In genomic region chr12:29530823-29531222, GRCm38 (mm10) we compare ENCODE assay signal across 16 mouse cellular contexts. TPM values are rescaled to one million over a fixed set of nuclear protein-coding genes. Genes with fewer than 3 reads are reported as not detected.
A peak's percentile ranks its signal among the peaks of the same experiment; 100 is the strongest.
DNase-seq lines count a peak whose midpoint lies in the region; ATAC-seq and TF ChIP-seq lines count a peak whose summit lies in the region.
"Had no signal": no experiment of that assay in that cellular context is flagged by ENCODE, and none has a peak within 500 bp of the region (broad histone marks: within the 10 kb centered on the region; RNA-seq: fewer than 3 reads in every experiment).

No protein-coding gene starts in this region.

- H3K27ac ChIP-seq in neural tube, embryonic 11.5 days (ENCODE audit: low read depth, low read length): peak overlapping the region; percentile 47
- peak overlapping the region; percentile 94 for H3K27ac ChIP-seq in hindbrain, embryonic 12.5 days
- H3K27ac ChIP-seq in midbrain, embryonic 13.5 days: peak overlapping the region; percentile 97
- H3K27ac ChIP-seq in olfactory bulb, adult 2 months (ENCODE audit: insufficient read depth, low read depth, low read length): peak overlapping the region; percentile 99
- H3K27ac ChIP-seq: heart, embryonic 15.5 days; kidney, postnatal 0 days; limb, embryonic 15.5 days; stomach, embryonic 15.5 days had no signal

- no peaks in the 10 kb centered on the region for H3K27me3 ChIP-seq in neural tube, embryonic 11.5 days (ENCODE audit: control insufficient read depth, insufficient read depth, low read length)
- H3K27me3 ChIP-seq in hindbrain, embryonic 12.5 days: 0 out of 2 replicates have a peak, but pooled peaks cover 3% of the 10 kb centered on the region
- peaks cover 18% of the 10 kb centered on the region; the same call in 1 of the 2 replicates for H3K27me3 ChIP-seq in midbrain, embryonic 13.5 days

- no peak for ATAC-seq in neural tube, embryonic 11.5 days (ENCODE audit: insufficient read depth, low FRiP score, low TSS enrichment)
- no peak for ATAC-seq in hindbrain, embryonic 12.5 days (ENCODE audit: low FRiP score)
- ATAC-seq in midbrain, embryonic 13.5 days: no peak

- H3K4me2 ChIP-seq in neural tube, embryonic 11.5 days (ENCODE audit: low read depth): peak overlapping the region; percentile 30
- H3K4me2 ChIP-seq in hindbrain, embryonic 12.5 days (replicated peaks): peak overlapping the region; percentile 46
- peak overlapping the region; percentile 61 for H3K4me2 ChIP-seq in midbrain, embryonic 13.5 days (replicated peaks)
- H3K4me2 ChIP-seq: heart, embryonic 15.5 days; limb, embryonic 15.5 days; lung, embryonic 14.5 days; stomach, embryonic 15.5 days had no signal

- peak overlapping the region; percentile 20 for H3K4me3 ChIP-seq in neural tube, embryonic 11.5 days (ENCODE audit: low read depth, low read length)
- peak overlapping the region; percentile 37 for H3K4me3 ChIP-seq in hindbrain, embryonic 12.5 days
- H3K4me3 ChIP-seq in midbrain, embryonic 13.5 days (replicated peaks): peak overlapping the region; percentile 52
- peak overlapping the region; percentile 48; the same call in 1 of the 2 replicates for H3K4me3 ChIP-seq in olfactory bulb, adult 2 months (ENCODE audit: insufficient read depth, low read depth, low read length)
- H3K4me3 ChIP-seq: heart, embryonic 15.5 days; limb, embryonic 15.5 days; myocyte; stomach, embryonic 15.5 days had no signal

- no peak for TF ChIP-seq POLR2A in olfactory bulb, adult 2 months (IDR thresholded peaks at IDR 0.05; ENCODE audit: insufficient read depth, low read depth, low read length)

- H3K9me3 ChIP-seq in neural tube, embryonic 11.5 days (ENCODE audit: control insufficient read depth, low read length): no peaks in the 10 kb centered on the region
- H3K9me3 ChIP-seq in hindbrain, embryonic 12.5 days (replicated peaks): no peaks in the 10 kb centered on the region
- H3K9me3 ChIP-seq in midbrain, embryonic 13.5 days: no peaks in the 10 kb centered on the region
- H3K9me3 ChIP-seq: heart, embryonic 15.5 days; limb, embryonic 15.5 days; stomach, embryonic 15.5 days had no signal

- H3K9ac ChIP-seq in neural tube, embryonic 11.5 days (ENCODE audit: low read length): peak overlapping the region; percentile 5
- H3K9ac ChIP-seq in hindbrain, embryonic 12.5 days: peak overlapping the region; percentile 65
- peak overlapping the region; percentile 81 for H3K9ac ChIP-seq in midbrain, embryonic 13.5 days (replicated peaks)
- H3K9ac ChIP-seq: heart, embryonic 15.5 days; limb, embryonic 15.5 days; lung, embryonic 14.5 days; stomach, embryonic 15.5 days had no signal

- no peak for TF ChIP-seq CTCF in olfactory bulb, adult 2 months (IDR thresholded peaks at IDR 0.05; ENCODE audit: insufficient read depth, low read depth, low read length)

- H3K4me1 ChIP-seq in neural tube, embryonic 11.5 days (ENCODE audit: control insufficient read depth, insufficient read depth, low read length): peaks cover 2% of the 10 kb centered on the region
- H3K4me1 ChIP-seq in hindbrain, embryonic 12.5 days: peaks cover 27% of the 10 kb centered on the region
- H3K4me1 ChIP-seq in midbrain, embryonic 13.5 days (replicated peaks): peaks cover 58% of the 10 kb centered on the region
- peaks cover 15% of the 10 kb centered on the region for H3K4me1 ChIP-seq in olfactory bulb, adult 2 months (ENCODE audit: control insufficient read depth, insufficient read depth, low read length)
- H3K4me1 ChIP-seq: stomach, embryonic 15.5 days had no signal

- H3K36me3 ChIP-seq in neural tube, embryonic 11.5 days (ENCODE audit: control insufficient read depth, insufficient read depth, low read length): no peaks in the 10 kb centered on the region
- H3K36me3 ChIP-seq in hindbrain, embryonic 12.5 days: no peaks in the 10 kb centered on the region
- H3K36me3 ChIP-seq in midbrain, embryonic 13.5 days: no peaks in the 10 kb centered on the region
- H3K36me3 ChIP-seq: heart, embryonic 15.5 days; limb, embryonic 15.5 days; stomach, embryonic 15.5 days had no signal

- DNase-seq in neural tube, embryonic 11.5 days (ENCODE audit: low spot score): no peak
- DNase-seq in neural tube, embryonic 10.5 days (ENCODE audit: extremely low spot score, low spot score): no peak
- no peak for DNase-seq in adrenal gland, adult 2 months
- no peak for DNase-seq in urinary bladder, postnatal 14 days (ENCODE audit: low spot score)
- no peak for DNase-seq in right cerebral cortex, adult 2 months (ENCODE audit: low spot score in 2 of 2)
- DNase-seq: layer of hippocampus, adult 9-11 months had no signal

- 80% methylated on average over 7 of the region's 7 CpGs for WGBS in neural tube, embryonic 11.5 days
- WGBS in hindbrain, embryonic 12.5 days: 78% methylated on average over 7 of the region's 7 CpGs
- WGBS in midbrain, embryonic 13.5 days: 50% methylated on average over 7 of the region's 7 CpGs
- whole genome bisulfite sequencing in olfactory bulb, adult 2 months: 18% methylated on average over 7 of the region's 7 CpGs

RNA-seq across cellular contexts. Expression of gene Myt1l, which starts 2.6 kb away (rescaled TPM):
- 18.9 and 23.8 TPM in 2 replicates for polyA plus RNA-seq in neural tube, embryonic 11.5 days (2014; fragmentation: Nextera tagmentation; extraction: Ambion mirVana)
- polyA plus RNA-seq in hindbrain, embryonic 12.5 days (2016; fragmentation: Nextera tagmentation; extraction: Ambion mirVana): 58.2 and 64.3 TPM in 2 replicates
- 177 and 191 TPM in 2 replicates for polyA plus RNA-seq in midbrain, embryonic 13.5 days (2015; fragmentation: Nextera tagmentation; extraction: Ambion mirVana)
- 369 TPM in 1 of 2 replicates, not detected in the other for polyA plus RNA-seq in olfactory bulb, adult 2 months (2012; ENCODE audit: insufficient read depth, insufficient read length, low replicate concordance, missing spikeins)
- total RNA-seq in adrenal gland, adult 2 months (2021): 1 to 10 TPM; 2.0 to 2.7 TPM
- polyA plus RNA-seq in adrenal gland, adult 2 months (2012; rRNA removed): 0.21 and 0.37 TPM in 2 replicates
- total RNA-seq: granulocyte monocyte progenitor cell, adult 5-6 weeks had no signal
- polyA plus RNA-seq: lung, embryonic 14.5 days had no signal

Comparison
In these comparisons a context has a peak if more than half of its experiments do, and no peak if none do; other contexts are left out.
1. H3K27ac ChIP-seq: peak in every context shown above with its lines; median percentile 99 in olfactory bulb, adult 2 months; 97 in midbrain, embryonic 13.5 days; 94 in hindbrain, embryonic 12.5 days; 47 in neural tube, embryonic 11.5 days.
2. H3K9ac ChIP-seq: peak in every context shown above with its lines; median percentile 81 in midbrain, embryonic 13.5 days; 65 in hindbrain, embryonic 12.5 days; 5 in neural tube, embryonic 11.5 days.
3. RNA of gene Myt1l, which starts 2.6 kb away (polyA plus RNA-seq): 369 TPM in olfactory bulb, adult 2 months, 177 to 191 TPM in midbrain, embryonic 13.5 days, 58.2 to 64.3 TPM in hindbrain, embryonic 12.5 days and 18.9 to 23.8 TPM in neural tube, embryonic 11.5 days; 0.21 to 0.37 TPM in adrenal gland, adult 2 months; every median in the first group is over 10 times any median in the second.
4. Peak in every context shown above with its lines, with median percentiles within 50 percentile points of each other: H3K4me2 ChIP-seq and H3K4me3 ChIP-seq.